Mouse (Mus musculus) left cerebral cortex, postnatal 14 days (tissue): Measurements from ENCODE around the gene Wdr70. TPM values are rescaled to one million over a fixed set of nuclear protein-coding genes. Genes with fewer than 3 reads are reported as not detected.

ENCODE experiments used
- DNase-seq, 2 experiments: peaks; one replicate each; pipeline ENCODE4 v3.0.0; 2021 to 2022; ENCODE audit warnings: low spot score in 2 of 2, mixed read lengths in 1 of 2
- intact Hi-C: fragments of 180-260 bp; cut with DNase I; formaldehyde crosslinking; loops from one replicate; pipeline ENCODE4 v1.15.1; 2025
- total RNA-seq, 2 experiments: library from RNA; stranded (reverse); gene quantifications; 2 replicates each; pipeline ENCODE4 v1.2.3; 2021

Wdr70 gene
- total RNA-seq, 2 experiments from 2014 or later = 30.1 to 31.7 TPM

- no peak for DNase-seq
- intact Hi-C loops = loop anchor here (10.0 kb wide), 1 partner anchor 225 kb away; the partner anchor contains the start of gene Gdnf
These were observed 59.2 kb downstream of the Wdr70 start for GRCm38 (mm10) chr15:8039834-8040233.

GRCm38 (mm10) chr15:8038457-8038856, 60.6 kb downstream of the Wdr70 start:
- intact Hi-C loops = loop anchor here (10.0 kb wide), 1 partner anchor 224 kb away; the partner anchor contains the start of gene Gdnf
- DNase-seq = no peak

DNA sequence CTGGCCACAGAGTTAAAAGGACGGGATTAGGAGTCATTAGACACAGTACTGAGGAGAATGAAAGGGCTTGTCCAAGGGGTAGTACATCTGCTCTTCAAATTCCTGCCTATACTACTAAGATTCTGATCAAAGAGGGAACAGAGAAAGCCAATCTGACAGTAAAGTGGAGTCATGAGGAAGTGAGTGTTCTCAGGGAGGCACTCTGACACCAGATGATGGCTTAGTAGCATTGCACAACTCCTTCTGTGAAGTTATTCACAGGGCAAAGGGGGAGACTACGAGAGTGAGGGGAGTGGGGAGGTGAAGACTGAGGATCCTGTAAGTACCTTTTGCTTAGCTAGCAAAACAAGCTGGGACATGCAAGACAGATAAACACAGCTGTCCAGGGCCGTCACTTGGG, 61.2 kb downstream of the Wdr70 start:
- DNase-seq = no peak
- intact Hi-C loops = loop anchor here (10.0 kb wide), 1 partner anchor 223 kb away; the partner anchor contains the start of gene Gdnf

GRCm38 (mm10) chr15:8031211-8031610, 67.8 kb downstream of the Wdr70 start:
- intact Hi-C loops = loop anchor here (10.0 kb wide), 1 partner anchor 216 kb away; the partner anchor contains the start of gene Gdnf
- no peak for DNase-seq

- peak; percentile 73 to 90 for DNase-seq
- intact Hi-C loops = loop anchor here (10.0 kb wide), 1 partner anchor 216 kb away; the partner anchor contains the start of gene Gdnf
These were observed 68.4 kb downstream of the Wdr70 start for GRCm38 (mm10) chr15:8030643-8031042.

GRCm38 (mm10) chr15:8027503-8027902, 71.5 kb downstream of the Wdr70 start:
- DNase-seq = no peak

DNA sequence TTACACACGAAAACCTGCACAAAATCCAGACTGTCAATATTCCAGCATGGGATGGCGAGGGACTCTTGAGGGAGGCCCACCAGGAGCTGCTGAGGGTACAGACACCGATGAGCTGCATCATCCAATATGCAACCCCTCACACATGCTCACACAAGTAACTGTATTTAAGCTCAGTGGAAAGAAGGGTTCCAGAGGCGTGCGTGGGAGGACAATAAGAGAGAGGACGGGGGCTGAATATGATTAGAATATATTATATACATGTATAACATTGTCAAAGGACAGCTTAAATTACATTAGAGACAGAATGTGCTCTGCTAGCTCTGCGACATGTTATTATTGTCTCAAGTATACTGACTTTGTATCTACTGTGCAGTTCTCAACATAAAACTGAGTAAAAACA, 87.6 kb downstream of the Wdr70 start:
- intact Hi-C loops = no loop called here
- peak; percentile 34 to 69 for DNase-seq

More at GRCm38 (mm10) chr15:8027503-8027902, 71.5 kb downstream of the Wdr70 start:
- intact Hi-C loops = no loop called here

GRCm38 (mm10) chr15:8007413-8007812, 91.6 kb downstream of the Wdr70 start:
- intact Hi-C loops = no loop called here
- DNase-seq = no peak

- no peak for DNase-seq
- intact Hi-C loops = no loop called here
These were observed 93.0 kb downstream of the Wdr70 start for GRCm38 (mm10) chr15:8006056-8006455.

- no peak for DNase-seq
- intact Hi-C loops = no loop called here
These were observed 93.5 kb downstream of the Wdr70 start for GRCm38 (mm10) chr15:8005506-8005905.

DNA sequence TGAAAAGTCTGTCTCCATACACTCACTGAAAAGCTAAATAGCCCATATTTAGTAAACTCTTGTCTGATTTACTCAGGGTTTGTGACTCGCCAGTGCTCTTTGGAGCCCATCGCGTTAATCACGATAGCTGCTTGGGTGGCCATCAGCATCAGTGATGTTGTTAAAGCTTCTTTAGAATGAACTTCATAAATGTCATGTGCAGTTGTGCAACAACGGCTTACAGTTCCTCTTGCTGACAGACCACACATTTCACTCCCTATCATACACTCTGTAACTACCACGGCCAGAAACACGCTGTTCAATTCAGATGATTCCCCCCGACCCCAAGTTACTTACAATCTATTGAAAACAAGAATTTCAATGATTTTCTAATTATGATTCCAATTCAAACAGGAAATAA, 95.2 kb downstream of the Wdr70 start:
- intact Hi-C loops = no loop called here
- DNase-seq = no peak

- DNase-seq = no peak
- intact Hi-C loops = no loop called here
These were observed 100.0 kb downstream of the Wdr70 start for GRCm38 (mm10) chr15:7998843-7999546.

DNA sequence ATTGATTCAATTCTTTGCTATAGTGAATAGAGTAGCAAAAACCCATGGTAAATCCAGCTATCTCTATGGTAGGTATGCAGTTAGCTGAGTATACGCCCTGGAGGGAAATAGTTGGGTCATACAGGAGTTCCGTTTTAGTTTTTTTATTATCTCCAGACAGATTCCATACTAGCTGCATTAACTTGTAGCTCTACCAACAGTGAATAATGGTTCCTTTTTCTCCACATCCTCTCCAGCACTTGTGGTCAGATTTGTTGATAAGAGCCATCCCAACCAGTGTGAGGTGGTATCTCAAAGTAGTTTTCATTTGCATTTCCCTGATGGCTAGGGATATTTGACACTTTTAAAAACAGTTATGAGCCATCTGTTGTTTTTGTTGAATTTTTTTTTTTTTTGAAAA, 100.9 kb downstream of the Wdr70 start:
- intact Hi-C loops = no loop called here
- DNase-seq = no peak

GRCm38 (mm10) chr15:7993721-7994120, 105.3 kb downstream of the Wdr70 start:
- no peak for DNase-seq
- intact Hi-C loops = no loop called here

DNA sequence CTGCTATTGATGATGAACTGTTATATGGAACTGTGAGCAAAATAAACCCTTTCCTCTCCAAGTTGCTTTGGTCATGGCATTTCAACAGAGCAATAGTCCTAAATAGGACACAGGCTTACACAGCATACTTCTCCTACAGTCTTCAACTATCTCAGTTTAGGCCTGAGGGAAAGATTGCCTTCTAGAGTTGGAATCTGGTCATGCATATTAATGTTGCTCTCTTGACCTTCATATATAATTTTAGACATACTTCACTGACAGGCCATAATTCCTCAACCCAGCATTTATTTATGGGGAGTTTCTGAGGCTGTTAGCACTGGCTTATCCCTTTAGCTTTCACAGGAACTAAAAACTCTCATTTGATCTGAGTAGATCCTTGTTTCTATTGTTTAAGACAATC, 108.9 kb downstream of the Wdr70 start:
- intact Hi-C loops = no loop called here
- DNase-seq = no peak

- no peak for DNase-seq
- intact Hi-C loops = no loop called here
These were observed 111.6 kb downstream of the Wdr70 start for GRCm38 (mm10) chr15:7987374-7987773.

- intact Hi-C loops = no loop called here
- DNase-seq = no peak
These were observed 112.7 kb downstream of the Wdr70 start for GRCm38 (mm10) chr15:7986274-7986673.

DNA sequence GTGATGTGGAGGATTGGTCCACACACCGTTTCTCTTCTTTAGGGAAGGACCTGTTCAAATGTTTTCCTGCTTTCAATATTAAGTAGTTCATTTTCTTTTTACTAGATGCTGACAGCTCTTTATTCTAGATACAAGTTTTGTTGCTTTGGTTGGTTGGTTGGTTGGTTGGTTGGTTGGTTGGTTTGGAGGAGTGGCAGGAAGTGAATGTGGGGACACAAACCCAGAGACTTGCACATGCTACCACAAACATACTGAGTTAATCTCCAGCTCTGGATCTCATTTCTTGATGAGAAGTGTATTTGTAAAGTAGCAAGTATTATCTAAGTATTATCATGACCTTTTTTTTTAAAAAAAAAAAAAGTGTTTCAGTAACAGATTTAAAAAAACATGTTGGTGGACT, 120.4 kb downstream of the Wdr70 start:
- intact Hi-C loops = no loop called here
- no peak for DNase-seq

DNA sequence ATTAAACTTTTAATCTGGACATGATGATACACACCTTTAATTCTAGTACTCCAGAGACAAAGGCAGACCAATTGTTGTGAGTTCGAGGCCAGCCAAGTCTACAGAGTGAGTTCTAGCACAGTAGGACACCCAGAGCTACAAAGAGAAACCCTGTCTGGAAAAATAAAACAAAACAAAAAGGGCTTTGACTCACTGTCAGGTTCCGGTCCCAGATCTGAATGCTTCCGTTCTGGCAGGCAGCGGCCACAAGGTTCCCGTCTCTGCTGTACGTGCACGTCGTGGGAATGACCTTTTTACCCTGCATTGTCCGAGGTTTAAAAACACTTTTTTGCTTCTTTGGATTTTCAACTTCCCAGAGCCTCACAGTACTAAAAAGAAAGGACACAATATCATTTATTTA, 122.2 kb downstream of the Wdr70 start:
- intact Hi-C loops = no loop called here
- no peak for DNase-seq

DNA sequence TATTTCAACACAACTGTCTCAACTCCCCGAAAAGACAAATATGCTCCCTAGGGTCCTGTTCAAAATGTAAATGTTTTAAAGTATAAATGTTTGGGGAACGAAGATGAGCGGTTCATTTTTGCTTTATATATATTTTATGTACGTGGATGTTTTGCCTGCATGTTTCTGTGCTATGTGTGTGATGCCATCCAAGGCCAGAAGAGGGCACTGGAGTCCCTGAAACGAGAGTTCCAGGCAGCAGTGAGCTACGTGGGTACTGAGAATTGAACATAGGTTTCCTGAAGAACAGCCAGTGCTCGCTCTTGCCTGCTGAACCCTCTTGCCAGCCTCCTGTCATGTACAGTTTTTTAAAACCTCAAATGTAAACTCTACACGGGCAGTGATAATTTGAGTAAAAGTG, 124.6 kb downstream of the Wdr70 start:
- no peak for DNase-seq
- intact Hi-C loops = no loop called here

- intact Hi-C loops = no loop called here
- no peak for DNase-seq
These were observed 126.5 kb downstream of the Wdr70 start for GRCm38 (mm10) chr15:7972528-7972927.
